Mouse (Mus musculus): Measurements from ENCODE around the gene Zranb1. TPM values are rescaled to one million over a fixed set of nuclear protein-coding genes. Genes with fewer than 3 reads are reported as not detected.

Gene Zranb1
- polyA plus RNA-seq, 1 experiment from 2014 or later = 16.2 TPM

DNA sequence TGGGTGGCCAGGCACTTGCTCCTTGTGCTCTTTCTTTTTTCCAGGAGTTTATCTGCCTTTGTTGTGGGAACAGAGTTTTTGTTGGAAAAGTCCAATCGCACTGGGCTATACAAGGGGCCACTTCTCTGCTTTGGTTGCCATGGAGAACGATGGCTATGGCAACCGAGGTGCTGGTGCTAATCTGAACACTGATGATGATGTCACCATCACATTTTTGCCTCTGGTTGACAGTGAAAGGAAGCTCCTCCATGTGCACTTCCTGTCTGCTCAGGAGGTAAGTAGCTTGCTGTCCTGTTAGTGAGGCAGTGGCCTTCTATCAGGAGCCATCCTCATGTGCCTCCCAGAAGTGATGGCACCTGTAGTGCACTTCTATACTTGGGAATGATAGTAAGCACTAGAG is 51.7 kb downstream of the Zranb1 start:
- Histone ChIP-seq H3K4me1 (no peaks in the 10 kb centered on the region), H3K36me3 (peaks cover 54% of the 10 kb centered on the region)
- no peak for ATAC-seq (ENCODE audit: insufficient number of reproducible peaks, low FRiP score, low TSS enrichment, low read depth)

DNA sequence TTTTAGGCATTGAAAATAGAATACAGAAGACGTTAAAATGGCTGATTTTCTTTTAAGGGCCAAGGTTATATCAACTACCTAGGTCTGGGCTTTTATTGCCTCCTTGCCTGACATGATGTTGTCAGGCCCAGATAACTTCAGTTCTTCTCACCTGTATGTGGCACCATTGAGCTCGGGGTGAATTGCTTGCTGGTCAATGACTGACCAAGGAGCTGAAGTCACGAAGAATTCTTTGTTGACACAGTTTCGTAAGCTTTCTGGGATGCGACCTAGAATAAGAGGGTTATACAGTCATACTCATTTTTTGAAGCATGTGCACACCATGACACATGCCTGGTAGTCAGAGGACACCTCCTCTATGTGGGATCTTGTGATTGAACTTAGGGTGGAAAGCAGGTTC is 58.9 kb downstream of the Zranb1 start:
- H3K4me2 ChIP-seq = no peak overlapping the region
- H3K9ac ChIP-seq = no peak overlapping the region
- H3K27ac ChIP-seq = no peak overlapping the region
- no peaks in the 10 kb centered on the region for H3K27me3 ChIP-seq
- peaks cover 69% of the 10 kb centered on the region for H3K36me3 ChIP-seq
- no peak overlapping the region for H3K4me3 ChIP-seq
- H3K4me1 ChIP-seq = no peaks in the 10 kb centered on the region
- WGBS = 88% methylated on average over 5 of the region's 5 CpGs
- H3K9me3 ChIP-seq = no peaks in the 10 kb centered on the region
- no peak for ATAC-seq (ENCODE audit: insufficient number of reproducible peaks, low FRiP score, low TSS enrichment, low read depth)

More for the DNA sequence above, 51.7 kb downstream of the Zranb1 start:
- H3K4me3 ChIP-seq = no peak overlapping the region
- no peak overlapping the region for H3K9ac ChIP-seq
- no peaks in the 10 kb centered on the region for H3K9me3 ChIP-seq
- 79% methylated on average over 3 of the region's 3 CpGs for WGBS
- H3K27ac ChIP-seq = no peak overlapping the region
- no peak overlapping the region for H3K4me2 ChIP-seq
- H3K27me3 ChIP-seq = no peaks in the 10 kb centered on the region

DNA sequence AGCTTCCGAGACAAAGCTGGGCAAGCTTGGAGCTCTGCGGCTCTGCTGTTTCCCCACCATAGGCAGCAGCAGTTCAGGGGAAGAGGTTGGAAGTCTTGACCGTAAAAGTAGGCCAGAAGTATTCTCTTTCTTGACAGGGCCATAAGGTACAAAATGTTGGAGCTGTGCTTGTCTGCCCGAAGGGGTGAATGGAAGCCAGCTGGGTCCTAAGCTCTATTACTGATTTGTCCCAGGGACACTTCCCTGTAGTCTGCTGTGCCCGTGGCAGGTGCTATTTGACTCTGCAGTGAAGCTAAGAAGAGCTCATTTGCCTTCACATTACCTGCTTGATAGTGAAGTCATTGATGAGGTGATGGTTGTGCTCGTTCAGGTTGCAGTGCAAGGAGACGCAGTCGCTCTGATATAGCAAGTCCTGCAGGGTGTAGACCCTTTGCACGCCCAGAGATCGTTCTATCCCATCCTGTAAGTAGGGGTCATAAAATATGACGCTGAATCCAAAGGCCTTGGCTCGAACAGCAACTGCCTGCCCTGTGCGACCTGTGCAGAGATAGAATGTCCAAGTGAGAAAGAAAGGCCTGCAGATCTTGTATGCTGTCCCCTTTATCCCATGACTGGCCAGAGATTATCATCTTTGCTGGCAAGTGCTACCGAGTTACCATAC is 60.4 kb downstream of the Zranb1 start:
- no peak overlapping the region for H3K27ac ChIP-seq
- no peak for ATAC-seq (ENCODE audit: insufficient number of reproducible peaks, low FRiP score, low TSS enrichment, low read depth)
- 84% methylated on average over 14 of the region's 14 CpGs for WGBS
- no peaks in the 10 kb centered on the region for H3K9me3 ChIP-seq
- no peak overlapping the region for H3K4me2 ChIP-seq
- H3K36me3 ChIP-seq = peaks cover 72% of the 10 kb centered on the region
- no peak overlapping the region for H3K9ac ChIP-seq
- H3K4me1 ChIP-seq = no peaks in the 10 kb centered on the region
- no peak overlapping the region for H3K4me3 ChIP-seq
- H3K27me3 ChIP-seq = no peaks in the 10 kb centered on the region

DNA sequence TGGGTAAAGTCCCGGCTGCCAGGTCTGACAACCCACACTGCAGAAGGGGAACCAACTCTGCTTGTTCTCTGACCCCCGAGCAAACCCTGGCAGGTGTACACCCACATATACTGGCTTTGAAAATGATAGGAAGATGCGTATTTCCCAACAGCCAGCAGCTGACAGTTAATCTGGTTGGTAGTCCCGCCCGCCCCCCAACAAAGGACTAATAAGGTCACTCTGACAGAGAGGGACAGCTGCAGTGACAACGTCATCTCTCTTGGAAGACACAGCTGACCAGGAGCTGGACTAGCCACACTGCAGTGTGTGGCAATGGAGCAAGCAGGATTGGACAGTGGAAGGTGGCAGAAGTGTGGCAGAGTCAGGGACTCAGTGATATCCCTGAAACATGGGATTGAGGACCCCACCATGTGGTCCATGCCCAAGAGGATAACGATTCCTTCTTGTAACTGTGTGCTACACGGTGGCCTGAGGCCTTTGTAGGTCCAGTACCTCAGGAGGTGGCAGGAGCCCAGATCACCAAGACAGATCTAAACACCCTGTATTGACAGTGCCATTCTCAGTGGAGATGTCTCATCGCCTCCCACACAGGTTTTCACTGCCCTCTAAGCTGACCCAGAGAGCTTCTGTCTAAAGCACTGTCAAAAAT is 62.1 kb downstream of the Zranb1 start:
- ATAC-seq (ENCODE audit: insufficient number of reproducible peaks, low FRiP score, low TSS enrichment, low read depth) = 0 out of 2 replicates have a peak, but pooled peaks have one; percentile 49
- no peak overlapping the region for H3K9ac ChIP-seq
- peaks cover 80% of the 10 kb centered on the region for H3K36me3 ChIP-seq
- no peak overlapping the region for H3K4me2 ChIP-seq
- H3K27ac ChIP-seq = no peak overlapping the region
- no peaks in the 10 kb centered on the region for H3K4me1 ChIP-seq
- H3K9me3 ChIP-seq = no peaks in the 10 kb centered on the region
- H3K4me3 ChIP-seq = no peak overlapping the region
- 91% methylated on average over 9 of the region's 9 CpGs for WGBS
- no peaks in the 10 kb centered on the region for H3K27me3 ChIP-seq

DNA sequence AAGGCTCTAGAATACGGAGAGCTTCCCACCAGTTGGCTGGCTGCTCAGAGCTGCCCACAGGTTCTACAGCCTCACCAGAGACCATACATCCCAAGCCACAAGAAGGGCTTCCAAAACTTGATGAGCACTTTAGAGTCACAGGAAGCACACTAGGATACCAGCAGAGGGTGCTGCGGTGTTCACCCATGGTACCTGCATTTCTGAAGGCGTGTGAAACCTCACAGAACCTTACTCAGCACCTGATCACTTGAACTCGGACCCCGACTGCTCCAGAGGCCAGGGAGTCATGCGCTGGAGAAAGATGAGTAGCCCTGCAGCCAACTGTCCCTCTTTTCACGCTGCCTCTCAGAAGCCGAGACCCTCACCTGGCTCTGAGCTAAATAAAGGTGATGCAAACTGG is 63.2 kb downstream of the Zranb1 start:
- ATAC-seq (ENCODE audit: insufficient number of reproducible peaks, low FRiP score, low TSS enrichment, low read depth) = no peak
- Histone ChIP-seq H3K4me2 (no peak overlapping the region), H3K9ac (no peak overlapping the region), H3K9me3 (no peaks in the 10 kb centered on the region), H3K4me1 (no peaks in the 10 kb centered on the region), H3K27ac (no peak overlapping the region), H3K4me3 (no peak overlapping the region), H3K27me3 (no peaks in the 10 kb centered on the region), H3K36me3 (peaks cover 80% of the 10 kb centered on the region)
- WGBS = 85% methylated on average over 8 of the region's 8 CpGs

DNA sequence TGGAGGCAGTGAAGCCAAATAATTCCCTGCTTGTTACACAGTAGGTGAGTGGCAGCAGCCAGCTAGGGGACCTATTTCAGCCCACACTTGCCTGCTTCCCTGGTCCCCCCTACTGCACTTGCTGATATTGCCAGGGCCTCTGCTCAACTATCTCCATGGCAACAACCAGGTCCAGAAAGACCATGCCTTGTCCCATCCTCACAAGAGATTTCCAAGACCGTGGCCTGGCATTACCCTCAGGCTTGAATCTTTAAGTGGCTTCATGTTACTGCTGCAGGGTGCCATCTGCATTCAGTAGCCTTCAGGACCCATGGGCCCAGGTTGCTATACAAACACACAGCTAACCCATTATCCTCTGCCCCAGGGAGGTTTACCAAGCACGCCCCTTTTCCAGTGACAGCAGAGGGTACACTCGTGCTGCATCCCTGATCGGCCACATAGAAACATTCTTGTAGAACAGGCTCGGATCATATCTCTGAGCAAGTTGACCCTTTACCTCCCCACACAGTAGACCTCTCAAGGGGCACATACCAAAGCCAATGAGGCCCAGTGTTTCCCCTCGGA is 63.8 kb downstream of the Zranb1 start:
- WGBS = 81% methylated on average over 6 of the region's 6 CpGs
- Histone ChIP-seq H3K4me1 (no peaks in the 10 kb centered on the region), H3K4me2 (no peak overlapping the region), H3K27me3 (no peaks in the 10 kb centered on the region), H3K9ac (no peak overlapping the region), H3K27ac (no peak overlapping the region), H3K36me3 (peaks cover 76% of the 10 kb centered on the region), H3K9me3 (no peaks in the 10 kb centered on the region), H3K4me3 (no peak overlapping the region)
- no peak for ATAC-seq (ENCODE audit: insufficient number of reproducible peaks, low FRiP score, low TSS enrichment, low read depth)

DNA sequence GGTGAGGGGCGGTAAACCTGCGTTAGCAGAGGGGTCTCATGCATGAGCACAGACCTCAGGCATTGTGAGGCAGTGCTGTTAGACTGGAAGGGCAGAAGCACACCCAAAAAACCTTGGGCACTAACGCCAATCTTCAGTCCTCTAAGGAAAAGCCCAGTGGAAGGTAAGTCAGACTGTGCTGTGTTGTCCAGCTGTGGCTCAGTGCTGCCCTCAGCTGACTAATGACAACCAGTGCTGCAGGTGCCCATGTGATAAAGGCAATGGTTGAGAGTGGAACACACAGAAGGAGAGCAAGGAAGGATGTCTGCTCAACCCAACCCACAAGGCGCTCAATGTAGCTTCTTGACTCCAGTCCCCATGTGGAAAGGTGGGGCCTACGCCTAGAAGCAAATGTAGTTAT is 65.4 kb downstream of the Zranb1 start:
- 90% methylated on average over 5 of the region's 5 CpGs for WGBS
- Histone ChIP-seq H3K36me3 (peaks cover 62% of the 10 kb centered on the region), H3K4me3 (no peak overlapping the region), H3K4me1 (no peaks in the 10 kb centered on the region), H3K27me3 (no peaks in the 10 kb centered on the region), H3K9me3 (no peaks in the 10 kb centered on the region), H3K27ac (no peak overlapping the region), H3K9ac (no peak overlapping the region), H3K4me2 (no peak overlapping the region)
- ATAC-seq (ENCODE audit: insufficient number of reproducible peaks, low FRiP score, low TSS enrichment, low read depth) = no peak

DNA sequence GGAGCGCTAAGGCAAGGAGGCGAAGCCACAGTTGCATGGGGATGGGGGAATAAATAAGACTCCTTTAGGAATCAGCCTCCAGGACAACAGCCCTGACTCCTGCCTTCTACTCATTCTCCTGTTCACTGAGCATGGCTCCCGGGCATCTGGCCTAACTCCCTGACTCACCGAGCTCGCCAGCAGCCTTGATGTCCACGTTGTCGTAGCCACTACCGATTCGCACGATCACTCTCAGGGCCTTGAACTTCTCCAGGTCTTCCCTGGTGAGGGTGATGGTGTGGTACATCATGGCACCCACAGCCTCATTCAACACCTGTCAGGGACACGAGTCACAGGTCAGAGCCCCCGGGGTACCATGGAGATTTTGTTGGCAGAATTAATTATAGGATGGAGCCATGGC is 67.7 kb downstream of the Zranb1 start:
- Histone ChIP-seq H3K27ac (no peak overlapping the region), H3K27me3 (no peaks in the 10 kb centered on the region), H3K4me1 (peaks cover 7% of the 10 kb centered on the region), H3K4me3 (no peak overlapping the region), H3K9me3 (no peaks in the 10 kb centered on the region), H3K9ac (no peak overlapping the region), H3K4me2 (no peak overlapping the region), H3K36me3 (peaks cover 57% of the 10 kb centered on the region)
- 92% methylated on average over 12 of the region's 12 CpGs for WGBS
- no peak for ATAC-seq (ENCODE audit: insufficient number of reproducible peaks, low FRiP score, low TSS enrichment, low read depth)

DNA sequence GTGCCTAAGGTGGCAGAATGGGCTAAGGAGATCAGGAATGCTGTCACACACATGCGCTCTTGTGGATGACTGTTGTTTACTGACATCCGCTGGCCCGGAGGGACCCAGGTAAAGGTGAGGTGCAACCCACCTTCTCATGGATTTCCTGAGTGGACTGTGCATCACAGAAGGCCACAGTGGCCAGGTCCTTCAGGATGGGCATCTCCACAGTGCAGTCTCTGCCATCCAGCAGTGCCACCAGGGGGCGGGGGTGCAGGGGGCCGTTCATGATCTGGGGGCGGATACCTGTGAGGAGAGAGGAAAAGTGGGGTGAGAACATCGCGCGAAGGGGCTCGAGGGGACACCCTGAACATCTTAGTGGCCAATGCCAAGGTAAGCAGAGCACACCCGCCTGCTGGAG is 68.1 kb downstream of the Zranb1 start:
- no peak overlapping the region for H3K4me3 ChIP-seq
- H3K36me3 ChIP-seq = peaks cover 53% of the 10 kb centered on the region
- WGBS = 92% methylated on average over 11 of the region's 11 CpGs

DNA sequence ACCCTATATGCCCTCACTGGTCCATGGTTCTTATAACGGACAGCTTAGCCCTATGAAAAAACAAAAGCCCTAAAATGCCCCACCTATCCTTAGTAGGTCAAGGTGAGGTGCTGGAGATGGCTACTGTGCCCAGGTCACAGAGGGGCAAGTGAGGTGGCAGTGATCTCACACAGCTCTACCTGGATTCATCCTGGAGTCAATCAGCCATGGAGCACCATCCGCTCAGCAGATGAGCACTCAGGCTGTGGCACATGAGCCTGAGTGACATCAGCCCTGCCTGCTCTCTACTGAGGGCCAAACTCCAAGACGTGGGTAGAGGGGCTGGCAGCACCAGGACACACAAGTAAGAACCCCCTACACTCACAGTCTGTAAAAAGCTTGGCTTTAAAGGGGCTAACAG is 70.4 kb downstream of the Zranb1 start:
- Histone ChIP-seq H3K27ac (no peak overlapping the region), H3K4me1 (peaks cover 14% of the 10 kb centered on the region), H3K4me2 (no peak overlapping the region), H3K36me3 (peaks cover 31% of the 10 kb centered on the region), H3K9ac (no peak overlapping the region), H3K27me3 (no peaks in the 10 kb centered on the region), H3K4me3 (no peak overlapping the region), H3K9me3 (no peaks in the 10 kb centered on the region)
- ATAC-seq (ENCODE audit: insufficient number of reproducible peaks, low FRiP score, low TSS enrichment, low read depth) = no peak
- 93% methylated on average over 3 of the region's 3 CpGs for WGBS

More for the DNA sequence above, 68.1 kb downstream of the Zranb1 start:
- no peak overlapping the region for H3K4me2 ChIP-seq
- no peak overlapping the region for H3K27ac ChIP-seq
- no peaks in the 10 kb centered on the region for H3K27me3 ChIP-seq
- no peak overlapping the region for H3K9ac ChIP-seq
- H3K9me3 ChIP-seq = no peaks in the 10 kb centered on the region
- H3K4me1 ChIP-seq = peaks cover 8% of the 10 kb centered on the region
- no peak for ATAC-seq (ENCODE audit: insufficient number of reproducible peaks, low FRiP score, low TSS enrichment, low read depth)

DNA sequence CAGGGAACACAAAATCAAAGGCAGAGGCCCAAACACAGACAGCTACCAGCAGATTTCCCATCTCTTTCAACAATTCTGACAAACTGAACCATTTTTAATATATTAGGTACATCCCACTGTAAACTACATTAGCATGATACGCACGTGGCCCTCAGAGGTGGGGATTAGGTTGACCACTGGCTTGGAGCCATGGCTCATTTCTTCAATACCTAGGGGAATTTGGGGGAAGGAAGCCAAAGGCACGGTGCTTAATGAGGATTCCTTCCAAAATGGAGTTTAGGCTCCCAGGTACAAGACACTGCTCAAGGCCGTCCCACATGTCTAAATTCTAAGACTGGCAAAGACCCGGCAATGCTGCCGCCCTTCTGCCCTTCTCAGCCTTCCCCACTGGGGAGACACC is 71.3 kb downstream of the Zranb1 start:
- peaks cover 15% of the 10 kb centered on the region for H3K4me1 ChIP-seq
- H3K4me3 ChIP-seq = no peak overlapping the region
- H3K4me2 ChIP-seq = no peak overlapping the region
- H3K27me3 ChIP-seq = no peaks in the 10 kb centered on the region
- WGBS = 82% methylated on average over 6 of the region's 6 CpGs
- ATAC-seq (ENCODE audit: insufficient number of reproducible peaks, low FRiP score, low TSS enrichment, low read depth) = no peak
- H3K9me3 ChIP-seq = no peaks in the 10 kb centered on the region
- H3K9ac ChIP-seq = no peak overlapping the region
- H3K27ac ChIP-seq = no peak overlapping the region
- peaks cover 23% of the 10 kb centered on the region for H3K36me3 ChIP-seq

DNA sequence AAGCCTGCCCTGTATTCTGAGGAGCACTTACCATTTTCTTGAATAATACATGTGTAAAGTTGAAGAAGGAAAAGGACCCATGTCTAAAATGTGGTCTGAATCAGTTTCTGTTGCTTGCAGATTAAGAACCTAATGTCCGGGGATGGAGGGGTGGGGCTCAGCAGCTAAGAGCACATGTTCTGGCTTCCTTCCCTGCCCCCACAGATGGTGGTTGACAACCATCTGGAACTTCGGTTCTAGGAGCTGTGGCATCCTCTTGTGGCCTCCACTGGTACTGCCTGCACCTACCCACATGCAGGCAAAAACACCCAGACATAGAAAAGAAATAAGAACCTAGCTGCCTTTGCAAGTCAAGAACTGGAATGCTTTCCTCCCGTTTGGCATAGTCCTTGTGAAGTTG is 72.5 kb downstream of the Zranb1 start:
- WGBS = 17% methylated on average over 3 of the region's 3 CpGs
- peaks cover 22% of the 10 kb centered on the region for H3K4me1 ChIP-seq
- no peaks in the 10 kb centered on the region for H3K27me3 ChIP-seq
- no peaks in the 10 kb centered on the region for H3K9me3 ChIP-seq
- H3K9ac ChIP-seq = no peak overlapping the region
- no peak for ATAC-seq (ENCODE audit: insufficient number of reproducible peaks, low FRiP score, low TSS enrichment, low read depth)
- H3K4me2 ChIP-seq = no peak overlapping the region
- peaks cover 11% of the 10 kb centered on the region for H3K36me3 ChIP-seq
- H3K4me3 ChIP-seq = no peak overlapping the region
- no peak overlapping the region for H3K27ac ChIP-seq

Measured in limb, embryonic 15.5 days (tissue).